ENCODE assay signal across 13 mouse cellular contexts in the genomic region with DNA sequence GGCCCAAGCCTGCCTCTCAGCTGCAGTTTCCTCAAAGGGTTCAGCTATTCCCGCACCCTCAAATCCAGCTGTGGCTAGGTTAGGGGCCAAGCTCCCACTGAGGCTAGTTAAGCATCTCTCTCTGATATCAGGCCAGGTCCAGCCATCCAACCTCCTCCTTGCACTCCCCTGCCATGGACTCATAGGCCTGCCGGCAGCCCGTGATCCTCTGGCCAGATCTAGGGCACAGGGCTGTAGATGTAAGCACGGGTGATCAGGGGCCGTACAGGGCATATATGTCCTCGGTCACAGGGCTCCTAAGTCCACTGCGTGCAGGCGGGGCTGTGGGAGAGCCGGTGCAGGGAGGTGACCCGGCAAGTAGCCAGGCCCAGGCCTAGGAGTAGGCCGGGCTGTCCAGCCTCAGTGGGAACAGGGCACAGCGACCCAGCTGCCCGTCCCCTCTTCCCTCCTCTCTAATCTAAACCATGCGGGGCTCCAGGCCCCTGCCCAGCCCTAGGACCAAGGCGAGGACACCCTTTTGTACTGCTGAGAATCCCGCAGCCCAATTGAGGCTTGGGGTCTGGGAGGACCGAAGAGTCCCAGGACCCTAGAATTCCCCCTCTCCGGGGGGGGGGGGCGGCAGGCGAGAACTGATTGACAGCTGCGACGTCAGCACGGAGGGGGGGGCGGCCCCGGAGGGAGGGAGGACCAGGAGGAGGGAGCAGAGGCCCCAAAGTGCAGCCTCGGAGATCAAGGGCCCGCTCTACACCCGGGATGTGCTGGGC. TPM values are rescaled to one million over a fixed set of nuclear protein-coding genes. Genes with fewer than 3 reads are reported as not detected.
DNase-seq lines count a peak whose midpoint lies in the region; ATAC-seq and TF ChIP-seq lines count a peak whose summit lies in the region.
"Had no signal": no experiment of that assay in that cellular context is flagged by ENCODE, and none has a peak within 500 bp of the region (broad histone marks: within the 10 kb centered on the region; RNA-seq: fewer than 3 reads in every experiment).

A gene (plus strand): TSS at position 758 of the 764 bp plus-strand sequence.

- H3K4me2 ChIP-seq in heart, embryonic 13.5 days: peak within 1 kb of the TSS; percentile 30
- H3K4me2 ChIP-seq in limb, embryonic 15.5 days: peak within 1 kb of the TSS; percentile 36
- H3K4me2 ChIP-seq: liver, embryonic 12.5 days had no signal

- no peaks in the 10 kb centered on the region for H3K79me2 ChIP-seq in heart, adult 2 months (replicated peaks; ENCODE audit: control insufficient read depth, insufficient read depth, low read length)

- H3K9me3 ChIP-seq in heart, embryonic 13.5 days: no peaks in the 10 kb centered on the region
- no peaks in the 10 kb centered on the region for H3K9me3 ChIP-seq in E14TG2a.4 (ENCODE audit: low read length)
- H3K9me3 ChIP-seq in embryonic facial prominence, embryonic 10.5 days: no peaks in the 10 kb centered on the region
- H3K9me3 ChIP-seq in limb, embryonic 15.5 days: no peaks in the 10 kb centered on the region
- H3K9me3 ChIP-seq: liver, embryonic 12.5 days had no signal

- no peak for DNase-seq in heart, adult 2 months
- DNase-seq in embryonic facial prominence, embryonic 10.5 days (ENCODE audit: low spot score): peak; percentile 61
- DNase-seq in thymus, postnatal 25 days: no peak
- DNase-seq in adrenal gland, adult 2 months: no peak
- no peak for DNase-seq in kidney, adult 9 months
- DNase-seq: adrenal gland, postnatal 25 days; cerebellum, adult 8-10 months; thymus, postnatal 36 days had no signal

- intact Hi-C loops in heart, adult 2 months (cut with DNase I): no loop called here

- H3K27me3 ChIP-seq in heart, embryonic 13.5 days (replicated peaks): peaks cover 96% of the 10 kb centered on the region
- peaks cover 29% of the 10 kb centered on the region for H3K27me3 ChIP-seq in heart, adult 2 months (ENCODE audit: control insufficient read depth, insufficient read depth, low read length)
- peaks cover 87% of the 10 kb centered on the region for H3K27me3 ChIP-seq in E14TG2a.4 (ENCODE audit: insufficient read depth, low read length)
- peaks cover 99% of the 10 kb centered on the region for H3K27me3 ChIP-seq in embryonic facial prominence, embryonic 10.5 days (replicated peaks; ENCODE audit: low read depth, poor library complexity, severe bottlenecking)
- peaks cover 53% of the 10 kb centered on the region for H3K27me3 ChIP-seq in limb, embryonic 15.5 days

- no peak for TF ChIP-seq CTCF in heart, adult 2 months (IDR thresholded peaks at IDR 0.05)
- no peak for TF ChIP-seq CTCF in E14TG2a.4 (conservative IDR thresholded peaks at IDR 0.05; ENCODE audit: low read length)

- H3K4me3 ChIP-seq in heart, embryonic 13.5 days: peak within 1 kb of the TSS; percentile 28
- H3K4me3 ChIP-seq in heart, adult 2 months: no peak within 1 kb of the TSS
- H3K4me3 ChIP-seq in E14TG2a.4 (replicated peaks; ENCODE audit: low read length): peak within 1 kb of the TSS; percentile 73
- peak within 1 kb of the TSS; percentile 46 for H3K4me3 ChIP-seq in embryonic facial prominence, embryonic 10.5 days
- peak within 1 kb of the TSS; percentile 49 for H3K4me3 ChIP-seq in limb, embryonic 15.5 days
- H3K4me3 ChIP-seq: liver, embryonic 12.5 days had no signal

- H3K9ac ChIP-seq in heart, embryonic 13.5 days: peak within 1 kb of the TSS; percentile 34; the same call in 1 of the 2 replicates
- no peak within 1 kb of the TSS for H3K9ac ChIP-seq in heart, adult 2 months (ENCODE audit: low read depth, low read length)
- H3K9ac ChIP-seq in limb, embryonic 15.5 days: peak within 1 kb of the TSS; percentile 51
- H3K9ac ChIP-seq: liver, embryonic 12.5 days had no signal

- H3K27ac ChIP-seq in heart, embryonic 13.5 days (replicated peaks): no peak within 1 kb of the TSS
- no peak within 1 kb of the TSS for H3K27ac ChIP-seq in heart, adult 2 months
- H3K27ac ChIP-seq in embryonic facial prominence, embryonic 10.5 days (replicated peaks): peak within 1 kb of the TSS; percentile 45
- H3K27ac ChIP-seq in limb, embryonic 15.5 days: peak within 1 kb of the TSS; percentile 79
- H3K27ac ChIP-seq: liver, embryonic 12.5 days had no signal

- WGBS in heart, embryonic 13.5 days: 20% methylated on average over 21 of the region's 28 CpGs
- 37% methylated on average over 25 of the region's 28 CpGs for WGBS in heart, adult 2 months
- 7% methylated on average over 28 of the region's 28 CpGs for WGBS in embryonic facial prominence, embryonic 10.5 days
- WGBS in limb, embryonic 15.5 days: 24% methylated on average over 22 of the region's 28 CpGs

- no peaks in the 10 kb centered on the region for H3K36me3 ChIP-seq in heart, embryonic 13.5 days
- no peaks in the 10 kb centered on the region for H3K36me3 ChIP-seq in heart, adult 2 months (ENCODE audit: control insufficient read depth, insufficient read depth, low read length)
- H3K36me3 ChIP-seq in E14TG2a.4 (ENCODE audit: insufficient read depth, low read length): no peaks in the 10 kb centered on the region
- H3K36me3 ChIP-seq in embryonic facial prominence, embryonic 10.5 days (replicated peaks): no peaks in the 10 kb centered on the region
- no peaks in the 10 kb centered on the region for H3K36me3 ChIP-seq in limb, embryonic 15.5 days
- H3K36me3 ChIP-seq: liver, embryonic 12.5 days had no signal

- no peak for TF ChIP-seq POLR2A in heart, adult 2 months (IDR thresholded peaks at IDR 0.05; ENCODE audit: insufficient read depth, low read depth, low read length)

- no peak for ATAC-seq in heart, embryonic 13.5 days (ENCODE audit: extremely low read depth, insufficient number of reproducible peaks, low FRiP score, low TSS enrichment)
- ATAC-seq in limb, embryonic 15.5 days (ENCODE audit: insufficient number of reproducible peaks, low FRiP score, low TSS enrichment, low read depth): peak; percentile 40
- ATAC-seq: liver, embryonic 12.5 days had no signal

- TF ChIP-seq EP300 in heart, adult 2 months (IDR thresholded peaks at IDR 0.05; ENCODE audit: insufficient read depth, low read depth, low read length): no peak

- H3K4me1 ChIP-seq in heart, embryonic 13.5 days: peaks cover 23% of the 10 kb centered on the region
- H3K4me1 ChIP-seq in heart, adult 2 months (ENCODE audit: control insufficient read depth, insufficient read depth, low read length): no peaks in the 10 kb centered on the region
- H3K4me1 ChIP-seq in E14TG2a.4 (replicated peaks; ENCODE audit: low read depth, low read length): peaks cover 52% of the 10 kb centered on the region
- peaks cover 39% of the 10 kb centered on the region for H3K4me1 ChIP-seq in embryonic facial prominence, embryonic 10.5 days
- H3K4me1 ChIP-seq in limb, embryonic 15.5 days: peaks cover 29% of the 10 kb centered on the region

RNA-seq across cellular contexts. Expression of the gene that starts here (rescaled TPM):
- polyA plus RNA-seq in heart, embryonic 13.5 days (2015; fragmentation: Nextera tagmentation; extraction: Ambion mirVana): 2.5 and 3.2 TPM in 2 replicates
- not detected for total RNA-seq in heart, adult 2 months (2021)
- polyA plus RNA-seq in heart, adult 2 months (2012; rRNA removed): 0.09 and 0.55 TPM in 2 replicates
- polyA plus RNA-seq in embryonic facial prominence, embryonic 10.5 days (2016; fragmentation: Nextera tagmentation; extraction: Ambion mirVana): 1.0 and 1.4 TPM in 2 replicates
- 14.9 and 21.9 TPM in 2 replicates for polyA plus RNA-seq in limb, embryonic 15.5 days (2015; fragmentation: Nextera tagmentation; extraction: Ambion mirVana)
- total RNA-seq in adrenal gland, adult 2 months (2021): under 1 TPM in 1 of 2 experiments, not detected in 1; 0.10 TPM
- polyA plus RNA-seq in adrenal gland, adult 2 months (2012; rRNA removed): 0.10 and 0.27 TPM in 2 replicates
- total RNA-seq: adrenal gland, postnatal 25 days; CH12.LX had no signal

Comparison
In these comparisons a context has a peak if more than half of its experiments do, and no peak if none do; other contexts are left out.
1. H3K27ac ChIP-seq: peak in embryonic facial prominence, embryonic 10.5 days (single experiment) and limb, embryonic 15.5 days (single experiment); none in heart, embryonic 13.5 days (single experiment) and heart, adult 2 months (single experiment).